Comparison of ENCODE assay signal across 8 mouse cellular contexts in the genomic region with DNA sequence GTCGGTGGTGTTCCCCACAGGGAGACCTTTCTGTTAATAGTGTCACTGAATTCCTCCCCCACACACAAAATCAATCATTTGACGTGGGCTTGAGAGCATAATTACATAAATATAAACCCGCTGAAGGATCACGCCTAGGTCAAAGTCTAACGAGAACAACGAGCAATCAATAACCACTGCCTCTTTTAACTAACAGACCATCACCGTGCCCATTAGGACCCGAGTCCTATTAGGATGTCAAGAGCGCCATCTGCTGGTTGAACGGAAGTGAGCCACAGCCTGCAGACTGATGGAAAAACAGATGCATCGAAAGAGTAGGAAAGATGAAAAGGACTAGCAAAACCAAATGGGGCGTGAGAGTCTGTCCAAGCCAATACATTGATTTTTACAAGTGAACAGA. TPM values are rescaled to one million over a fixed set of nuclear protein-coding genes. Genes with fewer than 3 reads are reported as not detected.
DNase-seq lines count a peak whose midpoint lies in the region; ATAC-seq lines count a peak whose summit lies in the region.

No protein-coding gene starts in this region.

- no peak overlapping the region for H3K4me3 ChIP-seq in heart, embryonic 12.5 days
- H3K4me3 ChIP-seq in limb, embryonic 12.5 days (replicated peaks), result no peak overlapping the region
- H3K4me3 ChIP-seq in midbrain, embryonic 15.5 days, result no peak overlapping the region

- peaks cover 8% of the 10 kb centered on the region for H3K4me1 ChIP-seq in heart, embryonic 12.5 days (replicated peaks)
- H3K4me1 ChIP-seq in limb, embryonic 12.5 days (replicated peaks), result peaks cover 18% of the 10 kb centered on the region
- peaks cover 10% of the 10 kb centered on the region for H3K4me1 ChIP-seq in midbrain, embryonic 15.5 days

- no peak overlapping the region for H3K27ac ChIP-seq in heart, embryonic 12.5 days (ENCODE audit: poor library complexity, severe bottlenecking)
- no peak overlapping the region for H3K27ac ChIP-seq in limb, embryonic 12.5 days
- H3K27ac ChIP-seq in midbrain, embryonic 15.5 days, result no peak overlapping the region

- peak; percentile 90 for DNase-seq in heart, adult 11 months
- DNase-seq in cerebellum, postnatal 14 days, result peak; percentile 91 to 96
- DNase-seq in frontal cortex, postnatal 36 days (ENCODE audit: low spot score in 2 of 2), result peak; percentile 79 to 91
- peak; percentile 72 to 89 for DNase-seq in kidney, adult 8-10 months
- peak; percentile 22 to 65 for DNase-seq in spleen, postnatal 14 days (ENCODE audit: low spot score in 2 of 2)

- H3K9me3 ChIP-seq in heart, embryonic 12.5 days (replicated peaks), result no peaks in the 10 kb centered on the region
- no peaks in the 10 kb centered on the region for H3K9me3 ChIP-seq in limb, embryonic 12.5 days
- no peaks in the 10 kb centered on the region for H3K9me3 ChIP-seq in midbrain, embryonic 15.5 days

- H3K4me2 ChIP-seq in heart, embryonic 12.5 days, result no peak overlapping the region
- H3K4me2 ChIP-seq in limb, embryonic 12.5 days, result peak overlapping the region; percentile 31
- H3K4me2 ChIP-seq in midbrain, embryonic 15.5 days, result peak overlapping the region; percentile 35

- H3K36me3 ChIP-seq in heart, embryonic 12.5 days, result peaks cover 2% of the 10 kb centered on the region
- H3K36me3 ChIP-seq in limb, embryonic 12.5 days, result peaks cover 4% of the 10 kb centered on the region
- H3K36me3 ChIP-seq in midbrain, embryonic 15.5 days (replicated peaks), result no peaks in the 10 kb centered on the region

- H3K9ac ChIP-seq in heart, embryonic 12.5 days, result no peak overlapping the region
- no peak overlapping the region for H3K9ac ChIP-seq in limb, embryonic 12.5 days (replicated peaks)
- no peak overlapping the region for H3K9ac ChIP-seq in midbrain, embryonic 15.5 days

- 20% methylated on average over 12 of the region's 12 CpGs for WGBS in heart, embryonic 12.5 days
- WGBS in limb, embryonic 12.5 days, result 9% methylated on average over 12 of the region's 12 CpGs
- 18% methylated on average over 12 of the region's 12 CpGs for WGBS in midbrain, embryonic 15.5 days

- H3K27me3 ChIP-seq in heart, embryonic 12.5 days (replicated peaks), result no peaks in the 10 kb centered on the region
- no peaks in the 10 kb centered on the region for H3K27me3 ChIP-seq in limb, embryonic 12.5 days
- no peaks in the 10 kb centered on the region for H3K27me3 ChIP-seq in midbrain, embryonic 15.5 days (replicated peaks)

- ATAC-seq in heart, embryonic 12.5 days (ENCODE audit: insufficient number of reproducible peaks, low FRiP score), result no peak
- ATAC-seq in limb, embryonic 12.5 days (ENCODE audit: insufficient number of reproducible peaks, insufficient read depth, low FRiP score, low TSS enrichment, low read depth), result peak; percentile 61; the same call in 1 of the 2 replicates
- ATAC-seq in midbrain, embryonic 15.5 days (replicated peaks), result peak; percentile 79

RNA-seq across cellular contexts. Expression of gene Ostc, which starts 19.6 kb away (rescaled TPM):
- polyA plus RNA-seq in heart, embryonic 12.5 days (2016; fragmentation: Nextera tagmentation; extraction: Ambion mirVana), result 249 and 250 TPM in 2 replicates
- 358 and 373 TPM in 2 replicates for polyA plus RNA-seq in limb, embryonic 12.5 days (2016; fragmentation: Nextera tagmentation; extraction: Ambion mirVana)
- 198 and 209 TPM in 2 replicates for polyA plus RNA-seq in midbrain, embryonic 15.5 days (2015; fragmentation: Nextera tagmentation; extraction: Ambion mirVana)

RNA-seq across cellular contexts. Expression of gene Rpl34, which starts 40.6 kb away (rescaled TPM):
- 495 and 521 TPM in 2 replicates for polyA plus RNA-seq in heart, embryonic 12.5 days (2016; fragmentation: Nextera tagmentation; extraction: Ambion mirVana)
- 845 and 858 TPM in 2 replicates for polyA plus RNA-seq in limb, embryonic 12.5 days (2016; fragmentation: Nextera tagmentation; extraction: Ambion mirVana)
- polyA plus RNA-seq in midbrain, embryonic 15.5 days (2015; fragmentation: Nextera tagmentation; extraction: Ambion mirVana), result 524 and 551 TPM in 2 replicates

Comparison
In these comparisons a context has a peak if more than half of its experiments do, and no peak if none do; other contexts are left out.
1. DNase-seq: peak in every context shown above with its lines; median percentile 94 in cerebellum, postnatal 14 days; 90 in heart, adult 11 months; 85 in frontal cortex, postnatal 36 days; 80 in kidney, adult 8-10 months; 44 in spleen, postnatal 14 days.